Mouse (Mus musculus) stomach, postnatal 0 days (tissue): ENCODE measurements around the gene Cnnm4. TPM values are rescaled to one million over a fixed set of nuclear protein-coding genes. Genes with fewer than 3 reads are reported as not detected.

Experiments
- ATAC-seq: fragments of 200-750 bp; cut with Nextera tagmentation; 2 replicates; pipeline ENCODE4 v1.8.0; 2017; ENCODE audit not compliant: low FRiP score, low TSS enrichment
- DNase-seq: peaks from one replicate; pipeline ENCODE4 v3.0.0-alpha.2; 2016; ENCODE audit warnings: low spot score
- H3K27ac ChIP-seq: fragments of 300-500 bp; sonication (generic); replicated peaks from 2 replicates; pipeline ENCODE4 v1.5.1; 2014; ENCODE audit warnings: mild to moderate bottlenecking, control low read depth
- H3K27me3 ChIP-seq: fragments of 300-500 bp; sonication (generic); 2 replicates; pipeline ENCODE4 v1.6.1; 2014; ENCODE audit warnings: low read length; ENCODE audit not compliant: control insufficient read depth, insufficient read depth
- H3K36me3 ChIP-seq: fragments of 300-500 bp; sonication (generic); 2 replicates; pipeline ENCODE4 v1.6.1; 2014; ENCODE audit warnings: low read length, mixed read lengths; ENCODE audit not compliant: control insufficient read depth, insufficient read depth
- H3K4me1 ChIP-seq: fragments of 300-500 bp; sonication (generic); replicated peaks from 2 replicates; pipeline ENCODE4 v1.6.1; 2014; ENCODE audit warnings: antibody characterized with exemption; ENCODE audit not compliant: control insufficient read depth, insufficient read depth
- H3K4me2 ChIP-seq: fragments of 300-500 bp; sonication (generic); replicated peaks from 2 replicates; pipeline ENCODE4 v1.6.1; 2014; ENCODE audit warnings: low read depth, mild to moderate bottlenecking, control low read depth, moderate library complexity
- H3K4me3 ChIP-seq: fragments of 300-500 bp; sonication (generic); 2 replicates; pipeline ENCODE4 v1.5.1; 2014; ENCODE audit warnings: low read depth, low read length, control low read depth
- H3K9ac ChIP-seq: fragments of 300-500 bp; sonication (generic); 2 replicates; pipeline ENCODE4 v1.6.1; 2014; ENCODE audit warnings: mild to moderate bottlenecking, low read length, control low read depth, mixed read lengths
- H3K9me3 ChIP-seq: fragments of 300-500 bp; sonication (generic); 2 replicates; pipeline ENCODE4 v1.6.1; 2016; ENCODE audit warnings: low read length; ENCODE audit not compliant: control insufficient read depth
- CTCF ChIP-seq: IDR thresholded peaks from 2 replicates; pipeline ENCODE4 v1.5.1; 2016; ENCODE audit warnings: antibody characterized with exemption, low read depth, mild to moderate bottlenecking, moderate library complexity
- EP300 ChIP-seq: optimal IDR thresholded peaks from 2 replicates; pipeline ENCODE3; 2016; ENCODE audit warnings: antibody characterized with exemption
- WGBS: fragments of 180-500 bp; shearing (Covaris S2); extraction: QIAGEN DNeasy Blood & Tissue Kit; methylation state at CpG from one replicate; pipeline ENCODE4 v1.1.7; 2014; 5-methylcytosine and 5-hydroxymethylcytosine counted together
- polyA plus RNA-seq: library from polyadenylated mRNA; unstranded; fragments of >200 nt; fragmentation: Nextera tagmentation; extraction: Ambion mirVana; gene quantifications from 2 replicates; pipeline ENCODE4 v1.2.1, GENCODE M21; 2015

Gene Cnnm4
- polyA plus RNA-seq, 1 experiment from 2014 or later, result 18.2 TPM

DNA sequence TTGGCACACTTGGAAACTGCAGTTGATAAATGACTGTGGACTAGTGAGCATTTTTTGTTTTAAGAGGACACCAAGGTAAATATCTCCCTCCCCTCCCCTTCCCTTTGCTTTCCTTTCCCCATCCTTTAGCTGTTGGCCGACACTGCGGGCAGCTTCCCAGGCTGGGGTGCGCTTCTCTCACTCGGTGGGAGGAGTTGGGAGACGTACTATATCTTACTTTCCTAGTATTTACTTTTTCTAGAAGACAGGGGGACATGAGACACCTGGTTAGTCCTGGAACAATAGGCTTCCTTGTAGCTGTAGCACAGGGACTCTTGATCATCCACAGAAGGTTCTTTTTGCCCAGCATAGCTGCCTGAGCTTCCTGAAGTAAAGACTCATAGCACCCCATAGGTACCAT is 52.6 kb downstream of the Cnnm4 start:
- H3K27ac ChIP-seq, result no peak overlapping the region
- no peak overlapping the region for H3K9ac ChIP-seq
- H3K4me2 ChIP-seq, result no peak overlapping the region
- peaks cover 27% of the 10 kb centered on the region for H3K36me3 ChIP-seq
- no peaks in the 10 kb centered on the region for H3K9me3 ChIP-seq
- DNase-seq (no peak), ATAC-seq (no peak)
- no peak for TF ChIP-seq EP300
- no peak for TF ChIP-seq CTCF
- no peaks in the 10 kb centered on the region for H3K4me1 ChIP-seq
- 38% methylated on average over 5 of the region's 5 CpGs for WGBS
- H3K27me3 ChIP-seq, result no peaks in the 10 kb centered on the region
- H3K4me3 ChIP-seq, result no peak overlapping the region

- peaks cover 22% of the 10 kb centered on the region for H3K36me3 ChIP-seq
- H3K4me1 ChIP-seq, result no peaks in the 10 kb centered on the region
- 81% methylated on average over 12 of the region's 12 CpGs for WGBS
- no peak overlapping the region for H3K4me2 ChIP-seq
- H3K4me3 ChIP-seq, result no peak overlapping the region
- no peaks in the 10 kb centered on the region for H3K9me3 ChIP-seq
- no peaks in the 10 kb centered on the region for H3K27me3 ChIP-seq
- no peak for DNase-seq
- TF ChIP-seq CTCF (no peak), EP300 (no peak)
- no peak overlapping the region for H3K27ac ChIP-seq
- no peak for ATAC-seq
- H3K9ac ChIP-seq, result no peak overlapping the region
Observed at GRCm38 (mm10) chr1:36525774-36526173, 54.4 kb downstream of the Cnnm4 start.

- ATAC-seq (no peak), DNase-seq (no peak)
- Histone ChIP-seq H3K27ac (no peak overlapping the region), H3K36me3 (peaks cover 17% of the 10 kb centered on the region), H3K27me3 (no peaks in the 10 kb centered on the region), H3K4me1 (no peaks in the 10 kb centered on the region), H3K9me3 (no peaks in the 10 kb centered on the region), H3K4me3 (no peak overlapping the region), H3K4me2 (no peak overlapping the region), H3K9ac (no peak overlapping the region)
- WGBS, result 74% methylated on average over 10 of the region's 10 CpGs
- TF ChIP-seq EP300, result no peak
- no peak for TF ChIP-seq CTCF
Observed at GRCm38 (mm10) chr1:36526903-36527302, 55.5 kb downstream of the Cnnm4 start.

DNA sequence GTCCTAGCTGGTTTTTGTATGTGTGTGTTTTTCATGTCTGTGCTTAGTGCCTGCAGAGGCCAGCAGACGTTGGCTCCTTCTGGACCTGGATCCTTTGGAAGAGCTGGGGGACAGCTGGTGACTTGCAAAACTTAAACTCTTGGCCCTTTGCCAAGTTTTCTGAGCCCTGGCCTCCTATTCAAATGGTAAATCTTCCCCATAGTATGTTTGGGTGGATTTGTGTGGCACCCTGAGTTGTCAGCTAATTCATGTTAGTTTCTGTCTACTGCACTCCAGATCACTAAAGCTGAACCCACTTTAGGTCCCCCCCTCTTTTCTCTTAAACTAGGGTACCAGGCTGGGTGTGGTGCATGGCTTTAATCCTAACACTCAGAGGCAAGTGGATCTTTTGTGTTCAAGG is 56.9 kb downstream of the Cnnm4 start:
- H3K4me3 ChIP-seq, result no peak overlapping the region
- no peak for ATAC-seq
- WGBS, result 4% methylated on average over 1 of the region's 1 CpGs

GRCm38 (mm10) chr1:36529274-36529673 is 57.9 kb downstream of the Cnnm4 start:
- no peak for TF ChIP-seq CTCF
- TF ChIP-seq EP300, result no peak
- H3K4me1 ChIP-seq, result no peaks in the 10 kb centered on the region
- H3K9me3 ChIP-seq, result no peaks in the 10 kb centered on the region
- peaks cover 10% of the 10 kb centered on the region; the same call in 1 of the 2 replicates for H3K36me3 ChIP-seq
- no peak overlapping the region for H3K27ac ChIP-seq
- ATAC-seq (no peak), DNase-seq (no peak)
- WGBS, result 83% methylated on average over 4 of the region's 4 CpGs
- no peak overlapping the region for H3K4me3 ChIP-seq
- H3K9ac ChIP-seq, result no peak overlapping the region
- H3K27me3 ChIP-seq, result no peaks in the 10 kb centered on the region
- no peak overlapping the region for H3K4me2 ChIP-seq

More for the DNA sequence above, 56.9 kb downstream of the Cnnm4 start:
- H3K9ac ChIP-seq, result no peak overlapping the region
- DNase-seq, result no peak
- no peaks in the 10 kb centered on the region for H3K9me3 ChIP-seq
- TF ChIP-seq EP300 (no peak), CTCF (no peak)
- no peak overlapping the region for H3K4me2 ChIP-seq
- peaks cover 10% of the 10 kb centered on the region; the same call in 1 of the 2 replicates for H3K36me3 ChIP-seq
- H3K27me3 ChIP-seq, result no peaks in the 10 kb centered on the region
- no peak overlapping the region for H3K27ac ChIP-seq
- H3K4me1 ChIP-seq, result no peaks in the 10 kb centered on the region

DNA sequence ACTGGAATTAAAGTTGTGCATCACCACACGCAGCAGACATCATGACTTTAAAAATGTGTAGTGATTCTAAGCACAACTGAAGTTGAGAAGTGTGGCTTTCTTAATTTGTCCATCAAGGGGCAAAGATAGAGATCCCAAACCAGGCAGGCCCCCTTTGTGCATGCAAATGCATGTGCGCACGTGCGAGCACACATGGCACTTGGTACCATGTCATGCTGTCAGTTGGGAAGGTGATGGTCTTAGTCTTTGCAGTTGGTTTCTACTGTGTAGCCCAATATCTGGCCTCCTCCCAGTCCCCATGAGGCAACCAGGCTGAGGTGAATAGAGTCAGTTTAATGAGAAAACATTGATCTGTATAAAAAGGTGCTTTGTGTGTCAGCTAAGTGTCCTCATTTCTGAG is 58.5 kb downstream of the Cnnm4 start:
- Histone ChIP-seq H3K9ac (no peak overlapping the region), H3K9me3 (no peaks in the 10 kb centered on the region), H3K4me1 (no peaks in the 10 kb centered on the region), H3K27ac (no peak overlapping the region), H3K4me2 (no peak overlapping the region), H3K36me3 (peaks cover 10% of the 10 kb centered on the region; the same call in 1 of the 2 replicates), H3K27me3 (no peaks in the 10 kb centered on the region), H3K4me3 (no peak overlapping the region)
- no peak for TF ChIP-seq CTCF
- no peak for TF ChIP-seq EP300
- 90% methylated on average over 4 of the region's 4 CpGs for WGBS
- ATAC-seq, result no peak
- no peak for DNase-seq
